Mouse (Mus musculus) c-Kit-positive CD71-positive TER-119-positive erythroid progenitor cells, embryonic 14.5 days (primary cell): ENCODE measurements around the gene Arid3a.
"Not testable (repeated sequence)": the region's sequence is repeated elsewhere in the genome, so short reads cannot be mapped to it uniquely, and the experiment has no call there.

Experiments used
- DNase-seq: peaks from one replicate; pipeline ENCODE4 v3.0.0-alpha.2; 2013; ENCODE audit warnings: low spot score

The Arid3a gene

DNA sequence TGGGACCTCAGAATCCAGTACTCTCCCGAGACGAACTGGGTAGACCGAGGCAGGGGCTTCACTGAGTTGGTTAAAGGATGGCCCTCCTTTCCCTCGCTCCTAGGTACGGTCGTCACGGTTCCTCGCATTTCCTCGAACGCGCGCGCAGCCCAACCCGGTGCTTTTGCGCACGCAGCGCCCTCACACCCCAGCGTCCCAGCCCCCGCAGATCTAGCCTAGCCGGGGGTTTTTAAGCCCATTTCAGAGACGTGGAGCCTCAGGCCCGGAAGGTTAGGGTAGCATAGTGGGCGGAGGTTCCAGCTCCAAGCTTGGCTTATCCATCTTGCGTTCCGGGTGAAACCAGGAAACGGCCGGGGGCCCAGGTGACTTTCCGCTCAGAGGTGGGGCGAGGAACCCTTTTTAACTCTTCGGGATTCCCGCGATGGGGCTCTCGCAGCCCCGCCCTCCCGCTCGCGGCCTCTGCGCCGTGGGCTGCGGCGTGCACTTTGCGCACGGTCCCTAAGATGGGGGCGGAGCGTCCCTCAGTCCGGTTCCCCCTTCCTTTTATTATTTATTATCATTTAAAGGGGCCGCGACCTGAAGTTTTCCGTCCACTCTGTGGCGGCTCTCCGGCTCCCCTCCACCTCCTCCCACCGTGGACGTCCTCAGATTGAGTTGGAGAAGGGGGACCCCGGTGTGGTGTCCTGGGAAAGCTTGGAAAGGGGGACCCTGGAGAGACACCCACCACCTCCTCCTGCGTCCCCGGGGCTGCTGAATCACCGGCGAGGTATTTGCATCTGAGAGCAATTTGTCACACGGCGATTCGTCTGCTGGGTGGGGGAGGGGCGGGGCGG, at the start of gene Arid3a:
Gene Arid3a, plus strand, starts transcription at position 553 of the 833 bp plus-strand sequence.
- DNase-seq, result peak; percentile 85

GRCm38 (mm10) chr10:79877174-79877573, 49.7 kb upstream of the Arid3a start:
- DNase-seq, result no peak

DNA sequence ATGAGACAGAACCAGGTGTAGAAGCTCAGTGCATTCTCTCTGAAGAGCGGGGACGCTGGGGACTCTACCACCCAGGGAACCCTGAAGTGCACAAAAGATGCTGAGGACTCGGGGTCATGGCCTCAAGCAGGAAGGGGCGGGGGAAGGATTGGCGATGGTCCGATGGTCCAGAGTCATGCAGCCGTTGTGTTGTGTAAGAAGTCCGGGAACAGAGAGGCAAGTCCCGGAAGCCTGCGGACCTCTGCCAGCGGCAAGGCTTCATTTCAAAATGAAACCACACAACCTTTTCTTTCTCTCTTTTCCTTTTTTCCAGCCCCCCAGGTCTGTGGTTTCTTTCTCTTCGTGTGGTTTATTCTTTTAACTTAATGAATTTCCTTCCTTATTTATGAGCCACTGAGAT, 49.1 kb upstream of the Arid3a start:
- no peak for DNase-seq

GRCm38 (mm10) chr10:79879527-79879926, 47.3 kb upstream of the Arid3a start:
- DNase-seq, result no peak

- DNase-seq, result peak; percentile 34
Measured at GRCm38 (mm10) chr10:79880721-79881120, 46.1 kb upstream of the Arid3a start.

GRCm38 (mm10) chr10:79881981-79882380, 44.9 kb upstream of the Arid3a start:
- peak; percentile 44 for DNase-seq

DNA sequence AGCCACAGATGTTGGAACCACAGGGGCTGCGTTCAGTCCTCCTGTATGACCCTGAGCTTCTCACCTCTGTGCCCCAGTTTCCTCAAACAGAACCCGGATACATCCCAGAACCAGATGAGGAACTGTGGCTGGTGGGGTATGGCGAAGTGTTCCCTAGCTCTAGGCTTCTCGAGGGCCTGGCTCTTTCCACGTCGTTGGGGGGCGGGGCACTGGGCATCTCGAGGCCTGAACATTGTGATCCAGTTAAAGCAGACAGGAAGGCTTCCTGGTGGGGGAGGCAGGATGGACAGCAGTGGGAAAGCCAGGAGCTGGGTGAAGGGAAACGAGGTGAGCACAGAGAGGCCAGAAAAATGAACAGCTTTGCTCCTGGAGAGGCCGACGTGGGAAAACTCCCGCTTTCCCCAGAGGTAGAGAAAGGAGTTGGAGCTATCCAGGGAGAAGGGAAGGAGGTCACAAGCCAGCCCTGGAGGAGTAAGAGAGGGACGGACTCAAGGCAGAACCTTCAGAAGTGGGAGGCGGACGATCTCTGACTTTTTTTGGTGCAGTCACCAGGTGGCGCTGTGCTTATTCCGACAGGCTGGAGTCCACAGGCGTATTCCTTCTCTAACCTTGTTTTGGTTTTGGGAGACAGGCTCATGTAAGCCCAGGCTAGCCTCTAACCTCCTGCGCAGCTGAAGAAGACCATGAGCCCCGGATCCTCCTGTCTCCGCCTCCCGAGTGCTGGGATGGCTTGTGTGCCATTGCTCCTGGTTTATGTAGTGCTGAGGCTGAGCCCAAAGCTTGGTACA, 43.4 kb upstream of the Arid3a start:
- DNase-seq, result peak; percentile 73

- no peak for DNase-seq
Measured at GRCm38 (mm10) chr10:79884446-79884845, 42.4 kb upstream of the Arid3a start.

- DNase-seq, result not testable (repeated sequence)
Measured at GRCm38 (mm10) chr10:79884938-79885337, 41.9 kb upstream of the Arid3a start.

DNA sequence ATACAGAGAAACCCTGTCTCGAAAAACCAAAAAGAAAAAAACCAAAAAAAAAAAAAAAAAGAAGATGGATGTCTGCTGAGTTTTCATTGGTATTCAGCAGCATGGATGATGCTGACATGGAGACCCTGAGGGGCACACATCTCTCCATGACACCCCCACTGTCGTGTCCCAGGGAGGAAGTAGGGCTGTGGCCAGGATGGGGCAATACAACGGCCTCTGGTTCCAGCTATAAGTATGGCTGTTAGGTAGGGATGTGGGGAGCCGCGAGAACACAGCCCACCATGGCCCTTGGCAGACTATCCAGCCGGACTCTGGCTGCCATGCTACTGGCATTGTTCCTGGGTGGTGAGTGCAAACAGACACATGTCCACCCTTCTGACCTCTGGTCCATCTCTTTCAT, 40.8 kb upstream of the Arid3a start, which contains the start of gene Elane:
Gene Elane, plus strand, starts transcription at position 194 of the 400 bp plus-strand sequence.
- DNase-seq, result no peak

DNA sequence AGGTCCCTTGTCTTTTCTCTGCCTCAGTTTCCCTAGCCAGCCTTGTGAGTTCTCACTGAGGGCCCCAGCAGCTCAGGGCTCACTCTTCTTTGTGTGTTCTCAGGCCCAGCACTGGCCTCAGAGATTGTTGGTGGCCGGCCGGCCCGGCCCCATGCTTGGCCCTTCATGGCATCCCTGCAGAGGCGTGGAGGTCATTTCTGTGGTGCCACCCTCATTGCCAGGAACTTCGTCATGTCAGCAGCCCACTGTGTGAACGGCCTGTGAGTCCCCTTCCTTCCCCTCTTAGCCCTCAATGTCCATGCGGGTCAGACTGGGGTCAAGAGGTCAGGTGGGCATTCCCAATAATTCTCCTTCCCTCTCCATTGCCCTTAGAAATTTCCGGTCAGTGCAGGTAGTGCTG, 40.2 kb upstream of the Arid3a start:
- DNase-seq, result no peak

DNA sequence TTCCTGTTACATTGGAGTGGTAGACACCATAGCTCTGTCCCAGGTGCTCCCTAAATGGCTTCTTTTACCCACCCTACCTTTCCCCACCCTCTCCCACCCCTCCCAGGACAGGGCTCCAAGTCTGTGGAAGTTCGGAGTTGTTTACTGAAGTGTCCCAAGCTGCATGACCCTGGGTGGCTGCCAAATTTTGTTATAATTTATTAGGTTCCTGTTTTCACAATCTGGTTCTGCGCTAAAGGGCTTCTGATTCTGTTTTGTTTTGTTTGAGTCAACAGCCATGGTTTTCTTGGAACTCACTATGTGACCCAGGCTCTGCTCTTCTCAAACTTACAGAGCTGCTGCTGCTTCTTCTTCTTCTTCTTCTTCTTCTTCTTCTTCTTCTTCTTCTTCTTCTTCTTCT, 37.5 kb upstream of the Arid3a start:
- DNase-seq, result no peak

- no peak for DNase-seq
Measured at GRCm38 (mm10) chr10:79890670-79891069, 36.2 kb upstream of the Arid3a start, which contains the start of gene Cfd. TSS of gene Cfd (plus strand) at chr10:79890853.

DNA sequence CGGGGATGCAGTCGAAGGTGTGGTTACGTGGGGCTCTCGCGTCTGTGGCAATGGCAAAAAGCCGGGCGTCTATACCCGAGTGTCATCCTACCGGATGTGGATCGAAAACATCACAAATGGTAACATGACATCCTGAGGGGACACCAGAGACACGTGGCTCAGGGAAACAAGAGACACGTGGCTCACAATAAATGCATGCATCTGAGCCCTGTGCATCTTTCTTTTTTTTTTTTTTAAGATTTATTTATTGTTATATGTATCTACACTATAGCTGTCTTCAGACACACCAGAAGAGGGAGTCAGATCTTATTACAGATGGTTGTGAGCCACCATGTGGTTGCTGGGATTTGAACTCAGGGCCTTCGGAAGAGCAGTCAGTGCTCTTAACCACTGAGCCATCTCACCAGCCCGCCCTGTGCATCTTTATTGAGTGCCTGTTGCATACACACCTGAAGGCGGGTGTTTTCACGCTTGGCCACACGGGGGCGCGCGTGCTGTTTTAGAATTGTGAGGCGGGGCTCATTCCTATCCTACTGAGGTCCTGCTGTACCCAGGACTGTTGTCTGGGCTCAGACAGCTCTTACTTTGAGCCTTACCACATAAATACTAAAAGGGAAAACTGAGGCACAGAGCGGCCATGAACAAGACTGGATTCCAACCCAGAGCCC, 34.3 kb upstream of the Arid3a start:
- peak; percentile 74 for DNase-seq

DNA sequence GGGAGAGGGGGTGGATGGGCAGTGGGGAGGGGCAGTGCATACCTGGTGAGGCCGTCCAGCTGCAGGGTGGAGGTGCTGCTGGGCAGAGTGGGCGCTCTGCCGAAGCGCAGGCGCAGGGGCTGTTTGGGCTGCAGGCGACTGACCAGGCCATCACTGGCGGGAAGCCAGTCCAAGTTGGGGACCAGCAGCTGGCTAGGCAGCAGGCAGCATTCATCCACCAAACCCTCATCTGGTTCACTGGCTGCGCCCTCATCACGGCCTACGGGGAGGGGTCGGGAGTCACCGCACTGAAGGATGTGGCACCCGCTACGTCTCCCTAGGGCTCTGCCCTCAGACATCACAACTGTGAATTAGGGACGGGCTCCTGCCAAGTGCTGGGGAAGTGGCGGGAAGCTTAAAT, 30.5 kb upstream of the Arid3a start:
- DNase-seq, result no peak

- DNase-seq, result no peak
Measured at GRCm38 (mm10) chr10:79896814-79897213, 30.0 kb upstream of the Arid3a start.

DNA sequence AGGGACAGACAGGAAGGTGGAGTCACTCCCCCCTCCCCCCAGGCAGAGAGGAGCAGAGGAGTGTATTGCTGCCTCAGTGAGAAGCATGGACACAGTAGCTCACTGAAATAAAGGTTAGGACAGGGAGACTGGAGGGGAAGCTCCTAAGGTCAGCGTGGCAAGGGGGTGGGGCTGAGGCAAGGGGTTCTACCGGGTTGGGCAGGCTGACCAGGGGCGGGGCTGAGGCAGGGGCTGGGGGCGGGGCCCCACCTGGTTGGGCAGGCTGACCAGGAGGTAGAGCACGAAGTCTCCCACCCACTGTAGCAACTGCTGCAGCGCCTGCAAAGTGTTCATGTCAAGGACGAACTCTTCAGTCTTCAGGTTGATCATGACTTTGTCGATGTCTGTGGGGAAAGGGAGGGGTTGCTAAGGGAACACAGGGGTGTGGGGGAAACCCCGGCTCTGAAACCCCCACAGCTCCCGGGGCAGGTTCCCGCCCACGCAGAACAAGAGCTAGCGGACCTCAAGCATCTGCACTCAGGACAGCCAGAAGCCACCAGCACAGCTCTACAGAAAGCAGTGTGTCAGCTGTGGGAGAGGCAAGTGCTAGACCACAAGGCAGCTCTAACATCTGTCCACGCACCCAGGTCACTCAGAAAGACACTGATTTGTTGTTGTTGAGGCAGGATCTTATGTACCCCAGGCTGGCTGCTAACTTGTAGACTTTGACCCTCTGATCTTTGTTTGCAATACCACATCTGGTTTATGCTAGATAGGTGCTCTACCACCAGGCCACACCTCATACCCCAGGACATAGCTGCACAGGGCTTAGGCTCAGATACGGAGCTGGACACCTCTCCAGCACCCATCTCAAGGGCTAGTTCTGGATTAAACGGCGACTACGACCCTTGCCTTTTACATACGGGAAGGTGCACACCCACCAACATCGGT, 29.3 kb upstream of the Arid3a start:
- no peak for DNase-seq

DNA sequence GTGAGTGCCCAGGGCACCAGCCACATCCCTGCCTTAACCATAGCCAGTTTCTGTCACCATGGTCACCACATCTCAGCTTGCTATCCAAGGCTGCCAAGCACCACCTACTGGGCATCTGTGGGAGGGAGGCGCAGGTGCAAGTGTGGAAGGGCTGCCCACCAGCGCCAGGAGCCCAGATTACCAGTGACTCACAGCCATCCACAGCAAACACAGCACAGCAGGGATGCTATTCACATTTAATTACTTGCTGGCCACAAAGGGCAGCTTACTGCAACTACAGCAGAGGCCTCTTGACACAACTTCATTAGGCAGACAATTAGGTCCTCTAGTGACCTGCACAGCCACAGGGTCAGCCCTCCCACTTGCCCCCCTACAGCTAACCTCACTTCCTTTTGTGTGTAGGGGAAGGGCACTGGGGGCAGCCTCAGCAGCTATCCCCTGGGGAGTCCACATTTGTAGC, 25.9 kb upstream of the Arid3a start:
- no peak for DNase-seq

DNA sequence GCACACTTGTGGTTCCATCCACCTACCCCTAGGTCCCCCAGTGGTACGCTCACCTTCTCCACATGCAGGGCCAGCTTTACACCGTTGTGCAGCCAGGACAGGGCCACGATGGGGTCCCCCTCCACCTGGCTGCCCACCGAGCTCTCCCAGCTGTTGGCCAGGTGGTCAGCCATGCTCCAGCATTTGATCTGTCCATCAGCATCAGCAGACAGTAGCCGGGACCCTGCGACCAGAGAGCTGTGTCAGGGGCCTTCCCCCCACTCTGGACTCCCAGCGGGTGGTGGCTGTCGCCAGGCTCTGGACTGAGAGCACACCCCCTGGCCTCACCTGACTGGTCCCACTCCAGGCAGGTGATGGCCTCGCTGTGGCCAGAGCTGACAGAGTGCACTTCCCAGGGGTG, 20.1 kb upstream of the Arid3a start:
- no peak for DNase-seq

- no peak for DNase-seq
Measured at GRCm38 (mm10) chr10:79907415-79907814, 19.4 kb upstream of the Arid3a start.
